Mouse (Mus musculus) cerebellum, postnatal 14 days (tissue): ENCODE results near the gene Prdm12.

Experiments
- DNase-seq, 2 experiments: peaks; one replicate each; pipeline ENCODE4 v3.0.0; 2021; ENCODE audit warnings: mixed read lengths in 2 of 2

Gene Prdm12

GRCm38 (mm10) chr2:31639901-31640608, at the start of gene Prdm12:
Gene Prdm12, plus strand, starts transcription at chr2:31640037.
- no peak for DNase-seq

GRCm38 (mm10) chr2:31591799-31592484, 47.9 kb upstream of the Prdm12 start:
- no peak for DNase-seq

DNA sequence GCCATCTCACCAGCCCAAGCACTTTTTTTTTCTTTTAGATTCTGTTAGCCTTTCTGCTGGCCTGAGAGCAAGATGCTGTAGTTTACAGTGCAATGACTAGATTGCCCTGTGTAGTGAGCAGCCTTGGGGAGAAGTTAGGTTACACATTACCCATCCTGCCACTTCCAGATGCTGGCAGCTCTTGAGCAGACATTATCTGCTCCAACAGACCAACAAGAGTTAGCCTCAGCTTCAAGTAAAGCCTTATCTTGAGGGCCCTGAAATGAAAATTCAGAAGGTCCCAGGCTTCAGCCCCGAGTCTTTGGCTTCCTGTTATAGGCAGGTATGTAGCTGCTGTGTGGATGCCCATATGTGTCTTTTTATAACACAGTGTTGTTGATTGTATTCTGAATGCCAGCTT, 32.3 kb upstream of the Prdm12 start:
- no peak for DNase-seq

DNA sequence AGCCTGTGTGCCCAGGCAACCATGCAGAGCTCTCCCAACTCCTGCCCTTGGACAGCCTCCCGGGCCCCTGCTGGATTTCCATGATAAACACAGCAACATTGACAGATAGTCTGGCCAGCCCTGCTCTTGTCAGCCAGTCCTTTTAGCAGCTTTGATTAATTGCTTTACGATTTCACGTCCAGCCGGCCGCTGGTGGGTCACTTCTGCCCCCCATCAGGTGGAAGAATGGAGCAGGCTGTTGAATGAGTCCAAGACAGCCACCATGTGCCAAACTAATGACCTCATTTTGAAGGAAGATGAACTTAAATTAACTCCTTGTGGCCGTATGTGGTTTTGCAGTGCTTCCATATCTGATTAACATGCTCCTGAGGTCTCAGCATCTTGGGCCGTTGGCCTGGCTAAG, 30.0 kb upstream of the Prdm12 start:
- peak; percentile 60 to 64 for DNase-seq

GRCm38 (mm10) chr2:31610922-31611321, 28.9 kb upstream of the Prdm12 start:
- no peak for DNase-seq

DNA sequence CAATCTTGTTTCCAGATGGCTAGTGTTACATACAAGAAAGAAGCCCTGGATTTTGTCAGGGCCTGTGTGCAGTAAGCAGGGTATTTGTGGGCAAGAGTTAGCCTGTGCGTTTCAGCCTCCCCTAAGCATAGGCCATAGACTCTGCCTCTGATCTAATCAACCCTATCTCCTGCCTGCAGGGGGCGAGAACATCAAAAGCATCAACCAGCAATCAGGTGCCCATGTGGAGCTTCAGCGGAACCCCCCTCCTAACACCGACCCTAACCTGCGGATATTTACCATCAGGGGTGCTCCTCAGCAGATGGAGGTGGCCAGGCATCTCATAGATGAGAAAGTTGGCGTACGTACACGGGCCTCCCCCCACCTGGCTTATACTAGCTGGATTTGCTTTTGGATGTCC, 28.4 kb upstream of the Prdm12 start:
- peak in 1 of 2 experiments; percentile 15 for DNase-seq

- no peak for DNase-seq
Observed at GRCm38 (mm10) chr2:31612627-31613026, 27.2 kb upstream of the Prdm12 start.

- no peak for DNase-seq
Observed at GRCm38 (mm10) chr2:31613781-31614180, 26.1 kb upstream of the Prdm12 start.

- DNase-seq: peak; percentile 45 to 47
Observed at GRCm38 (mm10) chr2:31618484-31619161, 21.2 kb upstream of the Prdm12 start.

GRCm38 (mm10) chr2:31619208-31619607, 20.6 kb upstream of the Prdm12 start:
- no peak for DNase-seq

GRCm38 (mm10) chr2:31633531-31633930, 6.3 kb upstream of the Prdm12 start:
- DNase-seq: no peak

- DNase-seq: no peak
Observed at GRCm38 (mm10) chr2:31635281-31636137, 4.3 kb upstream of the Prdm12 start.

DNA sequence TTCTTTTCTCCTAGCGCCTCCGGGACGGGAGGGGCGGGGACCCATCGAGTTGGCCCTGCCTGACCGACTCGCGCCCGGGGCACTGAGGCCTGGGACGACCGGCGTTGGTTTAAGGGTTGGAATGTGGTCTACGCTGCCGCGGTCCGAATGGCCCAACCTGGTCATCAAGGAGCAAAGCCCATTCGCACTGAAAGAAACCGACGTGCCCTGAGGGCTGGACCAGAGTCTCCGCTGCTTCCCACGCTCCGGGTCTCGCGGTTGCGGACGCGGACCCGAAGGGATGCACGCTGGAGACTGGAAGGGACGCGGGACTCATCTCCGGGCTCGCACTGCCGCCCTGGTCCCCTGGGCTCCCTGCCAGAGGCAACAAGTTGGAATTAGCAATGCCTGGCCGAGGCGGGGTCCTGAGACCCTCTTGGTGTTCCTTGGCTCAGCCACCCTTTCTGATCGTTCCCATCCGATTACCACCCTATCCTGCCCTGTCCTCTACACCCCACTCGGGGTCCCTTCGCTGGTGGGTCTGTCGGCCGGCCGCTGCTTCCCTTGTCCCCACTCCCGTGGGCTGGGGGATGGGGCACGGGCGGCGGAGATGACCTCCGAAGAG, 3.6 kb upstream of the Prdm12 start:
- no peak for DNase-seq

DNA sequence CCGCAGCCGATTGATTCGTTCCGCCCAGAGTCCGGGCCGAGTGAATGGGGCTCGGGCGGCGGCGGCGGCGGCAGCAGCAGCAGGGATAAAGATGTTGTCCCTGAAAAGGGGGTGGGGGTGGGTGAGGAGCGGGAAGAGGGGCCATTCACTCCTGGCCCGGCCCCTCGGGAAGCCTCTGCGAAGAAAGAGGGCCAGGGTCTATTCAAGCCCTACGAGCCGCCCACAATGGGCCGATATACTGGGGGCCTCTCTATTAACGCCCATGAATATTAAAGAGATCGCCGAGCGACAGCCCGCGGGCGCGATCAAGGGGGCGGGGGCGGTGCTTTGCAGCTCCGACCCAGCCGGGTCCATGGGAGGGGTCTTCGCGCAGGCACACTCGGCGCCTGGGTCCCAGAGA, 3.1 kb upstream of the Prdm12 start:
- no peak for DNase-seq

GRCm38 (mm10) chr2:31637311-31637710, 2.5 kb upstream of the Prdm12 start:
- DNase-seq: no peak

DNA sequence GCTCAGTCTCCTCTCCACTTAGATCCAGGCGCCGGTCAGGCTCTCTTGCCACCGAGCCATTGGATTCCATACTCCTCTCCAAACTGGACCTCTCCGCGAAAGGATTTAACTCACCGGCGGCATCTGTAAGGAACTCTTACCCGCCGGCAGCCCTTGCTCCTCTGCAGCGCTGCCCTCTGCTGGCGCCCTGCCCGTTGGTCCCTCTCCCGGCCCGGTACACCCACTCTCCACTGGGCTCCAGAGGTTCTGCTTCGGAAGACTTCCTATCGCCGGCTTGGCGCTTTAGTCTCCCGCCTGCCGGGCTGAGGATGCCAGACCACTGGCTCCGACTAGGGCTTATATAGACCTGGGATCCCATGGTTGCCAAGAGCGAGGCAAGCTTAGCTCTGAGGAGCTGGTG, 2.0 kb upstream of the Prdm12 start:
- DNase-seq: peak in 1 of 2 experiments; percentile 35

DNA sequence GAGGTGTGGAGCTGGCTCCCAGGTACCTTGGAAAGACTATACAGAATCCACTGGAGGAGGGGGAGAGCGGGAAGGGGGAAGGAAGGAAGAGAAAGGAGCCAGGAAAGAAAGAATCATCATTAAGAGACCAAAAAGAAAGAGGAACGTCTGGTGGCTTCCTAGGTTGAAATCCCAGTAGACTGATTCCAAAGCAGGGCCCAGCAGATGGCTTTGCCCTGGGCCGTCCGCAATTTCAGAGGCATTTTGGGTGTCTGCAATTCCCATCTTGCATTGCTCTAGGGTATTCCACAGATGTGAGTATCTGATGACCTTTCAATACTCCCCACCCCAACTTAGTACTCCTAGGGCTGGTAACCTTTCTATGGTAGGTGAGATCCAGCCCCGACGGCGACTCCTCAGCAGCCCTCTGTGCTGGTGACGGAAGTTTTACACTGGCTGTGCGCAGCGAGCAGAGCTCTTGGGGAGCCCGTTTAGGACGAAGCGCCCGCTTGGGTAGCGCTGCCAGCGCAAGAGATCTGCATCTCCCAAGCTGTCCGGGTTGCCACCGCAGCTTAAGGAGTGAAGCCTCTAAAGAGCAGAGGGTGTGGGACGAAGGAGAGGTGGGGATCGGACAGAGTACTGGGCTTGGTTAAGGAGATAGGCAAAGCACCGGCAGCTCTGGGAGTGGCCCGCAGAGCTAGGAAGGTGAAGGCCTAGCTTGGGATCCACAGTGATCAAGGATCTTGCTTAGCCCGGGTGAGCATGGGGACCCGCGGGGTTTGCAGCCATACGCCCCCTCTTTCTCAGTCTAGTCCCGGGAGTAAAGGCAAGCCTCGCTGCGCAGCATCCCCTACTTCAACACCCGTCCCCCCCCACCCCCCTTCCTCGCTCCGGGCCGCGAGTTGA, 1.0 kb upstream of the Prdm12 start:
- DNase-seq: no peak

DNA sequence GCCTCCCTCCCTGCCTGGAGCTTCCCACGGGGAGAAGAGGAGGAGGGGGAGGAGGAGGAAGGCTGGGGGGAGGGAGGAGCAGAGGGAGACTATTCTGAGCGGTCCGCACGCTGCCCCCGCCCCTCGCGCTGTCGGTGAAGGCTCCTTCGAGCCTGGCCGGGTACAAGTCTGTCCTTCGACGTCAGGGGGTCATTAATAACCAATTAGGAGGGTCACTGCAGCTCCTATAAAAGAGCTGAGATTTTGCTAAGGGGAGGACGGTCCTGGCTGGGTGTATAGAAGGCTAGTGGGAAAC, 424 bp upstream of the Prdm12 start:
- no peak for DNase-seq

GRCm38 (mm10) chr2:31640609-31641507, 1.0 kb downstream of the Prdm12 start:
- DNase-seq: peak in 1 of 2 experiments; percentile 18

- no peak for DNase-seq
Observed at GRCm38 (mm10) chr2:31641508-31641830, 1.6 kb downstream of the Prdm12 start.

GRCm38 (mm10) chr2:31641929-31642328, 2.1 kb downstream of the Prdm12 start:
- DNase-seq: no peak
